Mouse (Mus musculus): Measurements from ENCODE around the gene Nupl2.

Gene Nupl2

GRCm38 (mm10) chr5:24164789-24165445 lies at the start of gene Nupl2:
Gene Nupl2 (plus strand): TSS chr5:24164963.
- peak; percentile 98 for DNase-seq (ENCODE audit: low spot score in 2 of 2)

GRCm38 (mm10) chr5:24122221-24122620 lies 42.5 kb upstream of the Nupl2 start:
- no peak for DNase-seq (ENCODE audit: low spot score in 2 of 2)

GRCm38 (mm10) chr5:24124175-24124574 lies 40.6 kb upstream of the Nupl2 start:
- no peak for DNase-seq (ENCODE audit: low spot score in 2 of 2)

GRCm38 (mm10) chr5:24124579-24125276 lies 40.0 kb upstream of the Nupl2 start:
- no peak for DNase-seq (ENCODE audit: low spot score in 2 of 2)

- no peak for DNase-seq (ENCODE audit: low spot score in 2 of 2)
Measured at GRCm38 (mm10) chr5:24125910-24126636, 38.7 kb upstream of the Nupl2 start.

GRCm38 (mm10) chr5:24126967-24127366 lies 37.8 kb upstream of the Nupl2 start:
- no peak for DNase-seq (ENCODE audit: low spot score in 2 of 2)

GRCm38 (mm10) chr5:24146964-24147363 lies 17.8 kb upstream of the Nupl2 start:
- no peak for DNase-seq (ENCODE audit: low spot score in 2 of 2)

- DNase-seq (ENCODE audit: low spot score in 2 of 2), result no peak
Measured at GRCm38 (mm10) chr5:24152199-24152598, 12.6 kb upstream of the Nupl2 start.

GRCm38 (mm10) chr5:24156774-24157173 lies 8.0 kb upstream of the Nupl2 start:
- no peak for DNase-seq (ENCODE audit: low spot score in 2 of 2)

GRCm38 (mm10) chr5:24167263-24167662 lies 2.5 kb downstream of the Nupl2 start:
- DNase-seq (ENCODE audit: low spot score in 2 of 2), result peak; percentile 39 to 61

GRCm38 (mm10) chr5:24169881-24170280 lies 5.1 kb downstream of the Nupl2 start:
- DNase-seq (ENCODE audit: low spot score in 2 of 2), result no peak

- DNase-seq (ENCODE audit: low spot score in 2 of 2), result peak; percentile 39 to 50
Measured at GRCm38 (mm10) chr5:24172092-24172491, 7.3 kb downstream of the Nupl2 start.

GRCm38 (mm10) chr5:24181514-24182295 lies 16.9 kb downstream of the Nupl2 start:
- no peak for DNase-seq (ENCODE audit: low spot score in 2 of 2)

- no peak for DNase-seq (ENCODE audit: low spot score in 2 of 2)
Measured at GRCm38 (mm10) chr5:24182296-24182734, 17.6 kb downstream of the Nupl2 start.

GRCm38 (mm10) chr5:24183096-24183495 lies 18.3 kb downstream of the Nupl2 start:
- DNase-seq (ENCODE audit: low spot score in 2 of 2), result no peak

- no peak for DNase-seq (ENCODE audit: low spot score in 2 of 2)
Measured at GRCm38 (mm10) chr5:24184011-24184410, 19.2 kb downstream of the Nupl2 start.

GRCm38 (mm10) chr5:24188476-24188875 lies 23.7 kb downstream of the Nupl2 start:
- DNase-seq (ENCODE audit: low spot score in 2 of 2), result no peak

- DNase-seq (ENCODE audit: low spot score in 2 of 2), result no peak
Measured at GRCm38 (mm10) chr5:24191821-24192220, 27.1 kb downstream of the Nupl2 start.

- DNase-seq (ENCODE audit: low spot score in 2 of 2), result no peak
Measured at GRCm38 (mm10) chr5:24201006-24201405, 36.2 kb downstream of the Nupl2 start.

GRCm38 (mm10) chr5:24202492-24202891 lies 37.7 kb downstream of the Nupl2 start:
- peak; percentile 59 to 77 for DNase-seq (ENCODE audit: low spot score in 2 of 2)

GRCm38 (mm10) chr5:24203266-24203665 lies 38.5 kb downstream of the Nupl2 start:
- DNase-seq (ENCODE audit: low spot score in 2 of 2), result no peak

- no peak for DNase-seq (ENCODE audit: low spot score in 2 of 2)
Measured at GRCm38 (mm10) chr5:24207965-24208364, 43.2 kb downstream of the Nupl2 start.
